Mouse (Mus musculus) erythroblast, adult 5-6 weeks (primary cell): Measurements from ENCODE around the gene Actc1. TPM values are rescaled to one million over a fixed set of nuclear protein-coding genes. Genes with fewer than 3 reads are reported as not detected.

Experiments
- ATAC-seq: replicated peaks from 2 replicates; pipeline ENCODE4 v1.8.0; 2016; ENCODE audit warnings: moderate number of reproducible peaks, mild to moderate bottlenecking, moderate TSS enrichment, inconsistent platforms; ENCODE audit not compliant: poor library complexity, low FRiP score, severe bottlenecking
- total RNA-seq, 2 experiments: library from RNA; stranded (forward) in 1 of 2; stranded (reverse) in 1 of 2; fragments of 150-400 nt in 1 of 2; fragments of 200-764, 138-1000 nt in 1 of 2; gene quantifications; 2 replicates each; pipeline versions ENCODE4 v1.2.3 to v1.2.4; 2015 to 2017; ENCODE audit warnings: low replicate concordance in 2 of 2

The Actc1 gene
- total RNA-seq (2015; ENCODE audit: low replicate concordance) = not detected in 2 replicates
- total RNA-seq (2017; ENCODE audit: low replicate concordance) = not detected in 2 replicates

GRCm38 (mm10) chr2:114052696-114053598 lies at the start of gene Actc1:
Gene Actc1, minus strand, starts transcription at chr2:114053548.
- ATAC-seq = no peak

GRCm38 (mm10) chr2:114102471-114102870 lies 49.1 kb upstream of the Actc1 start:
- ATAC-seq = no peak

GRCm38 (mm10) chr2:114100834-114101233 lies 47.5 kb upstream of the Actc1 start:
- ATAC-seq = no peak

GRCm38 (mm10) chr2:114099816-114100215 lies 46.5 kb upstream of the Actc1 start:
- ATAC-seq = no peak

- ATAC-seq = no peak
These were observed 45.8 kb upstream of the Actc1 start for GRCm38 (mm10) chr2:114099109-114099508.

GRCm38 (mm10) chr2:114097627-114098026 lies 44.3 kb upstream of the Actc1 start:
- no peak for ATAC-seq

GRCm38 (mm10) chr2:114096570-114096969 lies 43.2 kb upstream of the Actc1 start:
- ATAC-seq = no peak

GRCm38 (mm10) chr2:114095348-114095747 lies 42.0 kb upstream of the Actc1 start:
- no peak for ATAC-seq

- no peak for ATAC-seq
These were observed 41.3 kb upstream of the Actc1 start for GRCm38 (mm10) chr2:114094696-114095095.

- ATAC-seq = no peak
These were observed 40.2 kb upstream of the Actc1 start for GRCm38 (mm10) chr2:114093577-114093976.

- no peak for ATAC-seq
These were observed 36.5 kb upstream of the Actc1 start for GRCm38 (mm10) chr2:114089862-114090261.

- ATAC-seq = no peak
These were observed 33.9 kb upstream of the Actc1 start for GRCm38 (mm10) chr2:114087271-114087670.

- ATAC-seq = no peak
These were observed 18.5 kb upstream of the Actc1 start for GRCm38 (mm10) chr2:114071876-114072275.

- ATAC-seq = no peak
These were observed 12.9 kb upstream of the Actc1 start for GRCm38 (mm10) chr2:114066226-114066625.

GRCm38 (mm10) chr2:114064004-114064403 lies 10.7 kb upstream of the Actc1 start:
- ATAC-seq = no peak

GRCm38 (mm10) chr2:114060071-114060591 lies 6.8 kb upstream of the Actc1 start:
- ATAC-seq = no peak

- no peak for ATAC-seq
These were observed 6.3 kb upstream of the Actc1 start for GRCm38 (mm10) chr2:114059608-114060007.

- no peak for ATAC-seq
These were observed 5.0 kb upstream of the Actc1 start for GRCm38 (mm10) chr2:114058226-114058796.

GRCm38 (mm10) chr2:114057303-114057853 lies 4.0 kb upstream of the Actc1 start:
- ATAC-seq = no peak

GRCm38 (mm10) chr2:114054129-114054528 lies 781 bp upstream of the Actc1 start:
- ATAC-seq = no peak

- ATAC-seq = no peak
These were observed 1.5 kb downstream of the Actc1 start for GRCm38 (mm10) chr2:114051871-114052241.
